ENCODE assay signal across 8 mouse cellular contexts in genomic region chr12:83375015-83375831, GRCm38 (mm10).
DNase-seq lines count a peak whose midpoint lies in the region; ATAC-seq lines count a peak whose summit lies in the region.

No protein-coding gene starts in this region.

- peaks cover 2% of the 10 kb centered on the region; the same call in 1 of the 2 replicates for H3K36me3 ChIP-seq in heart, embryonic 13.5 days
- no peaks in the 10 kb centered on the region for H3K36me3 ChIP-seq in liver, embryonic 16.5 days (ENCODE audit: control insufficient read depth, insufficient read depth)

- H3K27me3 ChIP-seq in heart, embryonic 13.5 days (replicated peaks): no peaks in the 10 kb centered on the region
- H3K27me3 ChIP-seq in liver, embryonic 16.5 days (ENCODE audit: control insufficient read depth, insufficient read depth, low read depth, low read length): no peaks in the 10 kb centered on the region

- peak; percentile 63; the same call in 1 of the 2 replicates for ATAC-seq in heart, embryonic 13.5 days (ENCODE audit: extremely low read depth, insufficient number of reproducible peaks, low FRiP score, low TSS enrichment)
- peak; percentile 99 for ATAC-seq in liver, embryonic 16.5 days (ENCODE audit: low read depth)

- DNase-seq in spleen, adult 12 weeks (ENCODE audit: low spot score): peak; percentile 45
- no peak for DNase-seq in spleen, adult 18-20 months
- peak; percentile 71 for DNase-seq in thymus, postnatal 4 days
- DNase-seq in right cerebral cortex, postnatal 14 days: no peak
- DNase-seq in layer of hippocampus, postnatal 36 days: no peak
- no peak for DNase-seq in gastrocnemius, postnatal 4 days (ENCODE audit: low spot score in 2 of 2)

- H3K4me3 ChIP-seq in heart, embryonic 13.5 days: no peak overlapping the region
- H3K4me3 ChIP-seq in liver, embryonic 16.5 days (ENCODE audit: low read depth, low read length): peak overlapping the region; percentile 21; the same call in 1 of the 2 replicates

- H3K9me3 ChIP-seq in heart, embryonic 13.5 days: no peaks in the 10 kb centered on the region
- no peaks in the 10 kb centered on the region for H3K9me3 ChIP-seq in liver, embryonic 16.5 days (replicated peaks; ENCODE audit: control insufficient read depth, low read length)

- WGBS in heart, embryonic 13.5 days: 63% methylated on average over 12 of the region's 12 CpGs
- 29% methylated on average over 12 of the region's 12 CpGs for WGBS in liver, embryonic 16.5 days (ENCODE audit: insufficient replicate concordance)

- peak overlapping the region; percentile 21 for H3K27ac ChIP-seq in heart, embryonic 13.5 days (replicated peaks)
- peak overlapping the region; percentile 90 for H3K27ac ChIP-seq in liver, embryonic 16.5 days (ENCODE audit: low read length)

- peak overlapping the region; percentile 48; the same call in 1 of the 2 replicates for H3K9ac ChIP-seq in heart, embryonic 13.5 days
- H3K9ac ChIP-seq in liver, embryonic 16.5 days (ENCODE audit: low read depth, low read length): peak overlapping the region; percentile 42

- H3K4me2 ChIP-seq in heart, embryonic 13.5 days: peak overlapping the region; percentile 22; the same call in 1 of the 2 replicates
- peak overlapping the region; percentile 49 for H3K4me2 ChIP-seq in liver, embryonic 16.5 days (ENCODE audit: low read depth, low read length)

- H3K4me1 ChIP-seq in heart, embryonic 13.5 days: peaks cover 43% of the 10 kb centered on the region
- peaks cover 48% of the 10 kb centered on the region for H3K4me1 ChIP-seq in liver, embryonic 16.5 days (ENCODE audit: control insufficient read depth, low read depth, low read length)

Comparison
In these comparisons a context has a peak if more than half of its experiments do, and no peak if none do; other contexts are left out.
1. DNase-seq: peak in spleen, adult 12 weeks (single experiment) and thymus, postnatal 4 days (single experiment); none in spleen, adult 18-20 months (0 of 2), right cerebral cortex, postnatal 14 days (single experiment), layer of hippocampus, postnatal 36 days (0 of 2) and gastrocnemius, postnatal 4 days (0 of 2).